Mouse (Mus musculus) E14TG2a.4 (cell line): ENCODE data around the gene Tnn.

Experiments
- CTCF ChIP-seq: conservative IDR thresholded peaks from 2 replicates; pipeline ENCODE4 v1.5.1; 2014; ENCODE audit warnings: low read length
- POU5F1 ChIP-seq: IDR thresholded peaks from 2 replicates; pipeline ENCODE4 v1.6.1; 2014; ENCODE audit warnings: low read length, borderline replicate concordance

GRCm38 (mm10) chr1:160043271-160043975 is 110.0 kb downstream of the Tnn start:
- TF ChIP-seq CTCF (no peak), POU5F1 (no peak)
